Mouse (Mus musculus) skeletal muscle tissue, adult 2 months (tissue): ENCODE results near the gene Uimc1.

Experiments
- DNase-seq: peaks from one replicate; pipeline ENCODE4 v3.0.0-alpha.2; 2012; ENCODE audit warnings: low read depth, low spot score

Gene Uimc1

DNA sequence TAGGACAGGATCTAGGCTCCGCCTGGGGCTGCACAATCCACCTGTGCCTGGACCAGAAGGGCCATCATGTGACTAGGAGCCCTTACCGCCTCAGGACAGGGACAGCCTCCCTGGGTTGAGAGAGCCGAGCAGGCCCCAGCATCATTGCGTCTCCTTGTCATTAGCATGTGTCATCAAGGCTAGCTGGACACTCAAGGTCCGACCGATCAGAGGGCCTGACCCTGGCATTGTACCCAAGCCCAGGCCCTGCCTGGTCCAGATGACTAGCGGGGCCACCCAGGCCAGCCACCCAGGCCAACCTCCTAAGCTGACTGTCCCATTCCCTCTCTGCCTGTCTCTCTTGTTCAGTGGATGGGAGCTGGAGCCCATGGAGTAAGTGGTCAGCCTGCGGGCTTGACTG, 102.5 kb downstream of the Uimc1 start:
- no peak for DNase-seq

- no peak for DNase-seq
These were observed 104.9 kb downstream of the Uimc1 start for GRCm38 (mm10) chr13:54995161-54995560.

- DNase-seq: no peak
These were observed 105.5 kb downstream of the Uimc1 start for GRCm38 (mm10) chr13:54994576-54994975.

DNA sequence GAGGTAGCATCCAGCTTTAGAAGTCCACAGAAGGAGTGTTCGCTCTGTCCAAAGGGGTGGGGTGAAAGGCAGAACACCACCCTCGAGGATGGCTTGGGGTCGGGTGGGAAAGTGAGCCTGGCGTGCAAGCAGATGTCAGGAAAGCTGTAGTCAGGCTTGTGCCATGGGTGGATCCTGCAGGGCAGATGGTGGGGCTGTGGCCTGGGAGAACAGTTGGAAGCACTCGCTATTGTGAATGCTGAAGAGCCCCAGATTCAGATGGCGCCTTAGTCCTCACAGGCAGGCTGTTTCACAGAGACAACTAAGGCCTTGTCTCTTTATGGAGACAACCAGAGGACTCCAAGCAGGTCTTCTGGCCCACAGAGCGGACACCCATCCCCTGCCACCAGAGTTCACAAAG, 107.9 kb downstream of the Uimc1 start:
- DNase-seq: no peak

GRCm38 (mm10) chr13:54988181-54988760, 111.8 kb downstream of the Uimc1 start:
- DNase-seq: no peak

DNA sequence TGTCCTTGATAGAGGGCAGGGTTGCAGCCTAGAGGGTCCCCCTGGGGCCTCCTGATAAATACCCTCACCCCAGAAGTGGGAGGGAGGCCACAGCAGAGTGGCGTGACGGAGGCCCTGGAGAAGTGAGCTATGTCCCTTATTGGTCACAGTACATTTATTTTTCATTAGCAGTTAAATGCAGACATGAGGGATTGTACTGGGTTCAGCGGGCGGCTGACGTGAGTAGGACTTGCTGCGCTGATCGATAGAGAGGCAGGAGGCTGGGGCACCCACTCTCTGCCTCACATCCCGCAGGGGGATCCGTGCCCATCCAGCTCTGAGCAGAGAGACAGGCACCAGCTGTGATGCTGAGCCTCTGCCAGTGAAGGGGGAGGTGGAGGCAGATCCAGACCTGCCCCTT, 112.7 kb downstream of the Uimc1 start:
- no peak for DNase-seq

DNA sequence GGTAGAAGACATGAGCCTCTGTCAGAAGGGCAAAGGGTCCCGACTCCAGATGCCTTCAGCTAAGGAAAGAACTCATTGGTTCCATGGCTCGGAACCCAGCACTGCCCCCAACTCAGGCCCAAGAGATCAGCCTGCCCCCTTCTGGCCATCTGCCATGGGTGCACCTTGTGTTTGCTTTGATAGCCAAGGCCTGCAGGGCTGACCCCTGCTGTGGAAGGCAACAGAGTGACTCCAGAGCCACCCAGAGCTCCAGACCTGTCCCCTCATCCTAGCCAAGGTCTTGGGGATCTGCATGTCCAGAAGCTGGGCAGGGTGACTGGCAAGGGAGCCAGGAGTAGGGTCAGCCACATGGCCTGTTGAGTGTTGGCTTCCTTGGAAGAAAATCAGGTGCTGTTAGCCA, 116.5 kb downstream of the Uimc1 start:
- no peak for DNase-seq

GRCm38 (mm10) chr13:54983001-54983400, 117.1 kb downstream of the Uimc1 start:
- DNase-seq: no peak

DNA sequence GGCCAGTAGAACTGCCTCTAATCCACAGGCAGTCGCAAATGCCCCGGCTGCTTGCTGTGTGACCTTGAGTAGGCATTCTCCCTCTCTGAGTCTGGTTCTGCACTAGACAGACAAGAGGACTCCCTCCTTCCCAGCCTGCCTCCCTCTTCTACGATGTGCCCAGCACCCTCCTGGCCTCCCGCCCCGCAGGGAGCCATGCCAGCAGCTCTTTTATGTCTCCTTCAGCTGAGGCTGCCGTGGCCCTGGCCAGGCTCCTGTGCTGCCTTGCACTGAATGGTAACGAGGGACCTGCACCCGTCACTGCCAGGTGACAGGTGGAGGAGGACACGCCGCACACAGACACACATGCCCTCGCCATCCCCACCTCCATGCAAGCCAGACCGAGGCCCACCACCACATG, 119.1 kb downstream of the Uimc1 start:
- no peak for DNase-seq

- DNase-seq: no peak
These were observed 121.3 kb downstream of the Uimc1 start for GRCm38 (mm10) chr13:54978804-54979203.
